Mouse (Mus musculus): ENCODE data around the gene Spty2d1.
A peak's percentile ranks its signal among the peaks of the same experiment; 100 is the strongest.
"Not testable (repeated sequence)": the region's sequence is repeated elsewhere in the genome, so short reads cannot be mapped to it uniquely, and the experiment has no call there.

Gene Spty2d1

GRCm38 (mm10) chr7:47019641-47020040, 11.4 kb upstream of the Spty2d1 start:
- DNase-seq: no peak

- DNase-seq: no peak
These were observed 8.9 kb upstream of the Spty2d1 start for GRCm38 (mm10) chr7:47017146-47017545.

GRCm38 (mm10) chr7:47016602-47017001, 8.4 kb upstream of the Spty2d1 start:
- no peak for DNase-seq

GRCm38 (mm10) chr7:47015390-47016065, 7.3 kb upstream of the Spty2d1 start:
- DNase-seq: peak; percentile 79

- DNase-seq: no peak
These were observed 6.6 kb upstream of the Spty2d1 start for GRCm38 (mm10) chr7:47014564-47015389.

GRCm38 (mm10) chr7:47013131-47013767, 5.0 kb upstream of the Spty2d1 start:
- no peak for DNase-seq

GRCm38 (mm10) chr7:47007818-47008167, 418 bp downstream of the Spty2d1 start:
- no peak for DNase-seq

GRCm38 (mm10) chr7:47007109-47007780, 966 bp downstream of the Spty2d1 start:
- DNase-seq: peak; percentile 63

- no peak for DNase-seq
These were observed 4.6 kb downstream of the Spty2d1 start for GRCm38 (mm10) chr7:47003411-47004115.

GRCm38 (mm10) chr7:47001900-47002275, 6.3 kb downstream of the Spty2d1 start:
- DNase-seq: no peak

GRCm38 (mm10) chr7:47001125-47001899, 6.9 kb downstream of the Spty2d1 start:
- no peak for DNase-seq

- no peak for DNase-seq
These were observed 7.6 kb downstream of the Spty2d1 start for GRCm38 (mm10) chr7:47000644-47000983.

- no peak for DNase-seq
These were observed 8.1 kb downstream of the Spty2d1 start for GRCm38 (mm10) chr7:46999983-47000643.

GRCm38 (mm10) chr7:46998942-46999341, 9.3 kb downstream of the Spty2d1 start:
- no peak for DNase-seq

GRCm38 (mm10) chr7:46997644-46998395, 10.4 kb downstream of the Spty2d1 start:
- DNase-seq: peak; percentile 85

- no peak for DNase-seq
These were observed 11.2 kb downstream of the Spty2d1 start for GRCm38 (mm10) chr7:46997008-46997407.

GRCm38 (mm10) chr7:46995558-46995957, 12.7 kb downstream of the Spty2d1 start:
- DNase-seq: no peak

- no peak for DNase-seq
These were observed 15.1 kb downstream of the Spty2d1 start for GRCm38 (mm10) chr7:46993079-46993478.

- DNase-seq: not testable (repeated sequence)
These were observed 18.8 kb downstream of the Spty2d1 start for GRCm38 (mm10) chr7:46989387-46989786.

- DNase-seq: no peak
These were observed 21.1 kb downstream of the Spty2d1 start for GRCm38 (mm10) chr7:46987073-46987472.

GRCm38 (mm10) chr7:46986646-46987045, 21.6 kb downstream of the Spty2d1 start:
- DNase-seq: peak; percentile 56

All from cerebellum, adult 11-12 months (tissue).